Mouse (Mus musculus) hindbrain, embryonic 11.5 days (tissue): ENCODE data around the gene Nr2e1. TPM values are rescaled to one million over a fixed set of nuclear protein-coding genes. Genes with fewer than 3 reads are reported as not detected.

Experiments used
- ATAC-seq: fragments of 200-750 bp; cut with Nextera tagmentation; 2 replicates; pipeline ENCODE4 v1.8.0; 2017; ENCODE audit warnings: mild to moderate bottlenecking, moderate TSS enrichment, moderate library complexity; ENCODE audit not compliant: low FRiP score
- DNase-seq: peaks from one replicate; pipeline ENCODE4 v3.0.0-alpha.2; 2015; ENCODE audit warnings: low spot score
- H3K27ac ChIP-seq: fragments of 300-500 bp; sonication (generic); 2 replicates; pipeline ENCODE4 v1.5.1; 2014; ENCODE audit warnings: mild to moderate bottlenecking, low read depth, low read length
- H3K27me3 ChIP-seq: fragments of 300-500 bp; sonication (generic); 2 replicates; pipeline ENCODE4 v1.6.1; 2014; ENCODE audit warnings: mild to moderate bottlenecking, low read length, moderate library complexity, mixed read lengths; ENCODE audit not compliant: control insufficient read depth, insufficient read depth
- H3K36me3 ChIP-seq: fragments of 300-500 bp; sonication (generic); 2 replicates; pipeline ENCODE4 v1.6.1; 2014; ENCODE audit warnings: mild to moderate bottlenecking, low read length, moderate library complexity, mixed read lengths; ENCODE audit not compliant: control insufficient read depth, insufficient read depth
- H3K4me1 ChIP-seq: fragments of 300-500 bp; sonication (generic); replicated peaks from 2 replicates; pipeline ENCODE4 v1.6.1; 2014; ENCODE audit warnings: low read length, mixed read lengths; ENCODE audit not compliant: control insufficient read depth, insufficient read depth
- H3K4me2 ChIP-seq: fragments of 300-500 bp; sonication (generic); replicated peaks from 2 replicates; pipeline ENCODE4 v1.6.1; 2014; ENCODE audit warnings: mild to moderate bottlenecking, low read depth, low read length
- H3K4me3 ChIP-seq: fragments of 300-500 bp; sonication (generic); 2 replicates; pipeline ENCODE4 v1.5.1; 2014; ENCODE audit warnings: low read depth, low read length
- H3K9ac ChIP-seq: fragments of 300-500 bp; sonication (generic); 2 replicates; pipeline ENCODE4 v1.6.1; 2014; ENCODE audit warnings: low read depth, low read length
- H3K9me3 ChIP-seq: fragments of 300-500 bp; sonication (generic); 2 replicates; pipeline ENCODE4 v1.6.1; 2016; ENCODE audit warnings: low read length; ENCODE audit not compliant: control insufficient read depth
- WGBS: fragments of 180-500 bp; shearing (Covaris S2); extraction: QIAGEN DNeasy Blood & Tissue Kit; methylation state at CpG from one replicate; pipeline ENCODE4 v1.1.7; 2014; 5-methylcytosine and 5-hydroxymethylcytosine counted together
- polyA plus RNA-seq: library from polyadenylated mRNA; unstranded; fragments of >200 nt; fragmentation: Nextera tagmentation; extraction: Ambion mirVana; gene quantifications from 2 replicates; pipeline ENCODE4 v1.2.1, GENCODE M21; 2014

Nr2e1 gene
- polyA plus RNA-seq, 1 experiment from 2014 or later: 0.71 TPM

DNA sequence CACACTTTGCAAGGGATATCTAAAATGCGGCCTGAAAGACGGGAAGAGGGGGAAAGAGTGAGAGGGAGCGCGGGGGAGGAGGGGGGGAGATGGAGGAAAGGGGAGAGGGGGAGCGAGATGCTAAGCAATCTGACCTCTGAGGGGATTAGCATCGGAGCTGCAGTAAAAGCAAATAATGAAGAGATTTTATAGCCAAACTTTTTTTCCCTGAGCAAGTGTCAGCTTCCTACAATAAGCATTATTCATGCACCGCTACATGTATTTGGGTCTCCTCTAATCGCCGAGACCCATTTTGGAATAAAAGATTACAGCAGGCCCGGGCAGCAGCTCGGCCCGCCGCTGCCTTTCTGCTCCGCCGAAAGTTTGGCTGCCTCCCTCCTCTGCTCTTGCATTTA, 5.2 kb downstream of the Nr2e1 start:
- Histone ChIP-seq H3K27ac (no peak overlapping the region), H3K4me2 (no peak overlapping the region), H3K4me3 (no peak overlapping the region; the same call in 1 of the 2 replicates), H3K36me3 (no peaks in the 10 kb centered on the region), H3K9me3 (no peaks in the 10 kb centered on the region), H3K27me3 (peaks cover 94% of the 10 kb centered on the region), H3K9ac (no peak overlapping the region), H3K4me1 (peaks cover 13% of the 10 kb centered on the region)
- DNase-seq (peak; percentile 53), ATAC-seq (no peak)
- under 1% methylated on average over 15 of the region's 15 CpGs for WGBS

DNA sequence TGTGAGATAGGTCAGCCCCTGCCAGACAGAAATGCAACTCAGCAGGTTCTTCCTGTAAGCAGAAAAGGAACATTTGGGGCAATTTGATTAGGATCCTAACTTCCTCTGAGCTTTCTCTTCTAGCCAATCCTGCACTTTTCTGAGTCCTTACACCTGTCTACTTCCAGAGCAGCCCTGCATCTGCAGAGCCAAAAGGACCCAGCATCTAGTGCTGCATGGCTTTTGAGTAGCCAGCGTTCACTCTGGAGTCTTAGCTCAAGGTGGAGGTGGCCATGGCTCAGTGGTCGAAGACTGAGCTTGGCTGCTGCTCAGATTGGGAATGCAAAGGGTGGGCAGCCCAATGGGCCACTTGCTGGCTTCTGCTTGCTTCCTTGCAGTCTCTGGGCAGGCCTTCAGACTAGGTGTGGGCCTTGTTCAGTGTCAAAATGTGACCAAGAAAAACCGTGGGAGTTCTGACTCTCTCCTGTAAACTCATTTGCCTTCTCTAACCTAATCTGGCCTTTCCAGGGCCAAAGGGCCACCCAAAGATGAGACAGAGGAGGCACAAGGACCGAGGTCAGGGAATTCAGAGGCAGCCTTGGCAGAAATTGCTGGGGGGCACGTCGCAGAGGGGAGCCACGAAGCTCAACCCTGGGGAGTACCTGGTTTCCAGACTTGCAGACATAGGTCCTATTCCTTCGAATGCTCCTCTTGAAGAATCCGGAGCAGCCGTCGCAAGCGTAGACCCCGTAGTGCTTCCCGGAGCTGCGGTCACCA, 5.7 kb downstream of the Nr2e1 start:
- ATAC-seq: no peak
- Histone ChIP-seq H3K36me3 (no peaks in the 10 kb centered on the region), H3K4me3 (no peak overlapping the region; the same call in 1 of the 2 replicates), H3K4me1 (peaks cover 10% of the 10 kb centered on the region), H3K27me3 (peaks cover 94% of the 10 kb centered on the region), H3K9me3 (no peaks in the 10 kb centered on the region), H3K4me2 (no peak overlapping the region), H3K27ac (no peak overlapping the region), H3K9ac (no peak overlapping the region)
- WGBS: 1% methylated on average over 15 of the region's 15 CpGs
- peak; percentile 47 for DNase-seq

DNA sequence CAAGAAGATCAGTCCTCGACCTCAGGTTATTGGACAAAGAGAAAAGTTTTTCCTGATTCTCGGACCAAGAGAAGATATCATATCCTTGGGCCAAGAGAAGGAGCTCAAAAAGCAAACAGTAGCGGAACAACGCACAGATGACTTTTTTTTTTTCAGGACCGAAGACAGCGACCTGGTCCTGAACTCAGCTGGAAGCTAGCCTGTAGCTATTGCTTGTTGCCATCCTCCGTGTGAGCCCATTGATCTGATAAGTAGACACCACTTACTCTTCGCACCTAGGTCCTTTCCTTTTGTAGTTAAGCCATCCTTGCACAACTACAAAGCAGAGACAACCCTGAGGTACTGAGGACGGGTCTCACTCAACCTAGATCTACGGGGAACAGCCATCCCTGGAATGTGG, 8.8 kb downstream of the Nr2e1 start:
- peaks cover 3% of the 10 kb centered on the region for H3K4me1 ChIP-seq

DNA sequence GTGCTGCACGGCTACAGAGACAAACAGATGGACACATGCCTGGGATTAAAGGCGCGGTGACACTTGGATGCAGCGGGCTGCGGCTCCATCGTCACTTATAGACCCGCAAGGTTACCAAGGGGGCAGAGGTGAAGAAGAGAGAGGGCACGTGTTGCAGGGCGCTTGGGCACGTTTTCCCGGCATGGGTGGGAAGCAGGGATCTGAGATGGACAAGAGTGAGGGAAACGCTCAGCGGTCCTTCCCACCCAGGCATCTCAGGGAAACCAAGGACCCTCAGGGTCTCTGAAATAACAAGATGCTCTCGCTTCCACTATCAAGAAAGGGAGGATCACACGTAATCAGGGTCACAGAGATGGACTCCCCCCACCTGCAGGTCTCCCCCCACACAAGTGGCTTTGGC, 10.5 kb downstream of the Nr2e1 start:
- ATAC-seq (no peak), DNase-seq (peak; percentile 38)
- Histone ChIP-seq H3K9me3 (no peaks in the 10 kb centered on the region), H3K27ac (no peak overlapping the region), H3K4me1 (no peaks in the 10 kb centered on the region), H3K36me3 (no peaks in the 10 kb centered on the region), H3K4me3 (no peak overlapping the region), H3K27me3 (peaks cover 90% of the 10 kb centered on the region), H3K9ac (no peak overlapping the region), H3K4me2 (no peak overlapping the region)
- under 1% methylated on average over 15 of the region's 15 CpGs for WGBS

More for the DNA sequence above, 8.8 kb downstream of the Nr2e1 start:
- WGBS: 4% methylated on average over 10 of the region's 10 CpGs
- no peaks in the 10 kb centered on the region for H3K9me3 ChIP-seq
- H3K4me2 ChIP-seq: no peak overlapping the region
- peak; percentile 58 for DNase-seq
- H3K27me3 ChIP-seq: peaks cover 94% of the 10 kb centered on the region
- ATAC-seq: no peak
- H3K9ac ChIP-seq: no peak overlapping the region
- no peak overlapping the region for H3K27ac ChIP-seq
- H3K4me3 ChIP-seq: no peak overlapping the region
- no peaks in the 10 kb centered on the region for H3K36me3 ChIP-seq

DNA sequence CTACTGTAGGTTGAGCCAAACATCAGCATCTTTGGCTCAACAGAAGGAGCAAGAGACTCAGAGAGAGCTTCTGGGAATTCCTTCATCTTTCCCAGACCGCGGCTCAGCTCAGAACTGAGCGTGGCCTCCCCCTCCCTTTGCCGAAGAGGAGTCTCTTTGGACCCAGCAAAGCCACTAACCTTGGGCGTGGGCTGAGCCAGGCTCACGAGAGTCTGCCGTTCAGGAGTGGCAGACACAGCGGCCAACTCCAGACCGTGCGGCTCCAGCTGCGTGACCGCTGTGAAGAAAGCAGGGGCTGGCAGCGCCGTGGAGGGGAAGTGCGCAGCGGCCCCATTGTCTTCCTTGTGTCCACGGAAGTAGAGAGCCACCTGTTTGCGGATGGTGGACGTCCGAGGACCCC, 10.9 kb downstream of the Nr2e1 start:
- WGBS: 0% methylated on average over 20 of the region's 20 CpGs
- no peaks in the 10 kb centered on the region for H3K36me3 ChIP-seq
- DNase-seq (peak; percentile 36), ATAC-seq (no peak)
- no peak overlapping the region for H3K4me2 ChIP-seq
- H3K9ac ChIP-seq: no peak overlapping the region
- H3K27me3 ChIP-seq: peaks cover 89% of the 10 kb centered on the region
- no peaks in the 10 kb centered on the region for H3K4me1 ChIP-seq
- H3K9me3 ChIP-seq: no peaks in the 10 kb centered on the region
- no peak overlapping the region for H3K27ac ChIP-seq
- H3K4me3 ChIP-seq: no peak overlapping the region

DNA sequence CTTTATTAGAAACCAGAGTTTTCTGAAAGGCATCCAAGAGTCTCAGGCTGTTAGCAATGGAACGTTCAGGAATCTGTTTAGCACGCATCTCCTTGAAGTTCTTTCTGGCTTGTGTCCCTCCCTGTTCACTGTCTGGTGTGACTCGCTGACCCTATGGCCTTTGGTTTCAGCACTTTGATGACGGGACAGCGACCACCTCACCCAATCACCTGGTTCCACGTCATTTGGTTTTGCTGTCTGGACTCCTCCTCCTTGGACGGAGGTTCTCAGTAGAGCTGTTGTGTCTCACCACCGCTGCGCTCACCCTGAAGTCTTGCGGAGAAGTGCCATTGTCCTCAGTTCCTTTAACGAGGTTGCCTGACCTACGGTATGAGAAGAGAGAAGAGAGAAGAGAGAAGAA, 21.2 kb downstream of the Nr2e1 start:
- Histone ChIP-seq H3K9me3 (no peaks in the 10 kb centered on the region), H3K9ac (no peak overlapping the region), H3K4me3 (no peak overlapping the region), H3K4me2 (no peak overlapping the region), H3K27me3 (peaks cover 34% of the 10 kb centered on the region), H3K36me3 (no peaks in the 10 kb centered on the region), H3K4me1 (no peaks in the 10 kb centered on the region), H3K27ac (no peak overlapping the region)
- under 1% methylated on average over 12 of the region's 12 CpGs for WGBS
- DNase-seq: peak; percentile 58
- no peak for ATAC-seq

DNA sequence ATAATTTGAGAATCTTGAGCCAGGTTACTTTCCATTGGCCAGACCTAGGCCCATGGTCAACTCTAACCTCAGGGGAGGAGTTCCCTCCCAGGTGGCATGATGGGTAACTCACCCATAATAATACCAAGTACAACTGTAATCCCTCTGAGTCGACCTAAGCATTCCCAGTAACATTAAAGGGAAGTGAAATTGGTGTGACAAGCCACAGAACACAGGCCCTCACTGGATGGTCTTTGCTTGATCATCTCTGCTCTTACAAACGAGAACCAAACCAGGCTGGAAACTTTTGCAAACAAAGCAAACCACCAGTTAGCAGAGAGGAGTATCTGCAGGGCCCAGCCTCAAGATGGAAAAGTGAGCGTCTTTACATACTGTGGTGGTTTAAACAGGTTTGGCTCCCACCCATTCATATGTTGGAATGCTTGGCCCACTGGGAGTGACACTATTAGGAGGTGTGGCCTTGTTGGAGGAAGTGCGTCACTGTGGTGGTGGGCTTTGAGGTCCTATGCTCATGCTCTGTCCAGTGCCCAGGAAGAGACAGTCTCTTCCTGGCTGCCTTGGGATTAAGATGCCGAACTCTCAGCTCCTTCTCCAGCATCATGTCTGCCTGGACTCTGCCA, 23.7 kb downstream of the Nr2e1 start:
- no peak overlapping the region for H3K27ac ChIP-seq
- WGBS: 86% methylated on average over 5 of the region's 5 CpGs

DNA sequence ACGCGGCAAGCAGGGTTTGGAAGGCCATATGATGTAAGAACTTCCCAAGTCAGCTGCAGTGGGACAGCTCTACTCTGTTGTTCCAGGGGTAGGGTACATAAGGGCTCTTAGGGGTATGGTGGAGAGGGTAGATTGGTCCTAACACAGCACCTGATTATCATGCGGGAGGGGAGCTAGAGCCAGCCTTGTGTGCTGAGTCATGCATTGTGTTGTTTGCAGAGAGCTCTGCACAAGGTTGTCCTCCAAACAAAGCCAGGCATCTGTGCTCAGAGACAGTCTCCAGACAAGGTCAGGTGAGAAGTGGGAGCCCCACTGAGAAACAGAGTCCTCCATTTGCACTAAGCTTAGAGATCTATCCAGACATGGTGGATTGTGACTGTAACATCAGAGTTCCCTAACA, 36.9 kb downstream of the Nr2e1 start:
- H3K36me3 ChIP-seq: no peaks in the 10 kb centered on the region
- H3K4me2 ChIP-seq: no peak overlapping the region
- WGBS: 92% methylated on average over 3 of the region's 3 CpGs
- no peak for DNase-seq
- ATAC-seq: no peak
- no peaks in the 10 kb centered on the region for H3K4me1 ChIP-seq
- no peak overlapping the region for H3K9ac ChIP-seq
- no peaks in the 10 kb centered on the region for H3K9me3 ChIP-seq
- no peak overlapping the region for H3K4me3 ChIP-seq
- H3K27ac ChIP-seq: no peak overlapping the region
- H3K27me3 ChIP-seq: no peaks in the 10 kb centered on the region; the same call in 1 of the 2 replicates

More for the DNA sequence above, 23.7 kb downstream of the Nr2e1 start:
- peaks cover 14% of the 10 kb centered on the region for H3K27me3 ChIP-seq
- DNase-seq (no peak), ATAC-seq (no peak)
- no peaks in the 10 kb centered on the region for H3K4me1 ChIP-seq
- no peaks in the 10 kb centered on the region for H3K36me3 ChIP-seq
- H3K4me3 ChIP-seq: no peak overlapping the region
- H3K9me3 ChIP-seq: no peaks in the 10 kb centered on the region
- H3K9ac ChIP-seq: no peak overlapping the region
- H3K4me2 ChIP-seq: no peak overlapping the region
